Mouse (Mus musculus) left cerebral cortex, postnatal 10 days (tissue): ENCODE data around the gene Inpp5e. TPM values are rescaled to one million over a fixed set of nuclear protein-coding genes. Genes with fewer than 3 reads are reported as not detected.
A peak's percentile ranks its signal among the peaks of the same experiment; 100 is the strongest.
"Not testable (repeated sequence)": the region's sequence is repeated elsewhere in the genome, so short reads cannot be mapped to it uniquely, and the experiment has no call there.

Source experiments
- DNase-seq, 2 experiments: peaks; one replicate each; pipeline ENCODE4 v3.0.0; 2021 to 2022; ENCODE audit warnings: low spot score in 2 of 2, mixed read lengths in 1 of 2; ENCODE audit errors: extremely low spot score in 1 of 2
- intact Hi-C: fragments of 180-260 bp; cut with DNase I; formaldehyde crosslinking; loops from one replicate; pipeline ENCODE4 v1.15.1; 2025
- total RNA-seq, 2 experiments: library from RNA; stranded (reverse); gene quantifications; 2 replicates each; pipeline ENCODE4 v1.2.3; 2021

Inpp5e gene
- total RNA-seq, 2 experiments from 2014 or later: 17.3 to 19.6 TPM

DNA sequence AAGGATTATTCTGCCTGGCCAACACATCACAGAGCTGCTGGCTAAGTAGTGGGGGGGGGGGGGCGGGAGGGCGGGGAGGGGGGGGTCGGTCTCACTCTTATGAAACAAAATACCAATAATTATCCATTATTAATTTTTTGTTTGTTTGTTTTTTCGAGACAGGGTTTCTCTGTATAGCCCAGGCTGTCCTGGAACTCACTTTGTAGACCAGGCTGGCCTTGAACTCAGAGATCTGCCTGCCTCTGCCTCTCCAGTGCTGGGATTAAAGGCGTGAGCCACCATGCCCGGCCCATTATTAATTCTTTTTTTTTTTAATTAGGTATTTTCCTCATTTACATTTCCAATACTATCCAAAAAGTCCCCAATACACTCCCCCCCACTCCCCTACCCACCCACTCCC lies 28.1 kb downstream of the Inpp5e start:
- DNase-seq: not testable (repeated sequence)
- intact Hi-C loops: loop anchor here (10.0 kb wide), 1 partner anchor 226 kb away; no protein-coding TSS in a partner anchor

DNA sequence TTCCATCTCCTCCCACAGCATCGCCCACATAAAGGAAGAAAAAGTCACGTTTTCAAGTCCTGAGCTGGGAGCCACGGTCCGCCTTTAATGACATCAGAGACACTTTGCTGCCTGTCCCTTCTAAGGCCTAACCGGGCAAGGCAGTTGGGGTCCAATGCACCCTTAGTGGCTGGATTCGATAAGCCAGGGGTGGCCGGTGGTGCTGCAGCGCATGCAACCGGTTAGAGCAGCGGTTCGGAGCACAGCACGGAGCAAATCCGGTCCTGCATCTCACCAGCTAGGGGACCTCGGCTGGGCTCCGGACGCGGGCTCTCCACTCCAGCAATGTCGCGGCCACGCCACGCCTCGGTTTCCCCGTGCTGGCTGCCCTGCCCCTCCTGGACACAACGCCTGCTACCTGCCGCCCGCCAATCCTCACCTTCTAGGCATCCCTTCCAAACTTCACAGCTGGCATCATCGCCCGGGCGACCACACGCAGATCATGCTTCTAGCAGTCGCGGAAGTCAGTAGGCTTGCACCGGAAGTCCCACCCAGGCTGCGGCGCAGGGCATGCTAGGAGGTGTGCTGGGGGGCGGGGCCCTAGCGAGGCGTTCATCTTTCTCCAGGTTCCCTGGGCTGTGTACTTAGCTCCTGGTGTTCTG lies 28.8 kb downstream of the Inpp5e start, which contains the start of gene Snapc4:
Gene Snapc4 (minus strand): TSS at position 523 of the 641 bp plus-strand sequence.
- peak; percentile 77 to 91 for DNase-seq
- intact Hi-C loops: loop anchor here (10.0 kb wide), 1 partner anchor 225 kb away; no protein-coding TSS in a partner anchor

- intact Hi-C loops: loop anchor here (5.0 kb wide), 1 partner anchor 55 kb away; no protein-coding TSS in a partner anchor
- no peak for DNase-seq
Observed at GRCm38 (mm10) chr2:26372396-26372795, 36.6 kb downstream of the Inpp5e start.

- DNase-seq: no peak
- intact Hi-C loops: no loop called here
Observed at GRCm38 (mm10) chr2:26368572-26368971, 40.4 kb downstream of the Inpp5e start.

GRCm38 (mm10) chr2:26367911-26368310 lies 41.1 kb downstream of the Inpp5e start:
- intact Hi-C loops: no loop called here
- no peak for DNase-seq

- peak in 1 of 2 experiments; percentile 87 for DNase-seq
Observed at GRCm38 (mm10) chr2:26364738-26365465, 44.1 kb downstream of the Inpp5e start.

DNA sequence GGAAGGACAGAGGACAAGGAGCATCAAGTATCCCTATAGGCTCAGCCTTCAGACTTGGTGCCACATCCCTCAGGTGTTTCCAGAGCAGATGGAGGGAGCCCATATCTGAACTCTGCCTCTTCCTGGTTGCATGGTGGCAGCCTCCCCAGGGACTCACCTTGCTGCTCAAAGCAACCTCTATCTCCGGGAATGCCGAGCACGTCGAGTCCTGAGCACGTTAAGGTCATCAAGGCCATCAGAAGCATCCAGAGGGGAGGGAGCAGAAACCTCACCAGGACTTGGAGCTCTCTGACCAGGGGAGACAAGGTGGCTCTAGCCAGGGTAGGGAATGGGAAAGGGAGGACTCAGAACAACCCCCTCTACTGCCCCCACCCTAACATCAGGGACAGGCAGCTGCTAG lies 45.5 kb downstream of the Inpp5e start:
- intact Hi-C loops: no loop called here

More at GRCm38 (mm10) chr2:26364738-26365465, 44.1 kb downstream of the Inpp5e start:
- intact Hi-C loops: no loop called here

DNA sequence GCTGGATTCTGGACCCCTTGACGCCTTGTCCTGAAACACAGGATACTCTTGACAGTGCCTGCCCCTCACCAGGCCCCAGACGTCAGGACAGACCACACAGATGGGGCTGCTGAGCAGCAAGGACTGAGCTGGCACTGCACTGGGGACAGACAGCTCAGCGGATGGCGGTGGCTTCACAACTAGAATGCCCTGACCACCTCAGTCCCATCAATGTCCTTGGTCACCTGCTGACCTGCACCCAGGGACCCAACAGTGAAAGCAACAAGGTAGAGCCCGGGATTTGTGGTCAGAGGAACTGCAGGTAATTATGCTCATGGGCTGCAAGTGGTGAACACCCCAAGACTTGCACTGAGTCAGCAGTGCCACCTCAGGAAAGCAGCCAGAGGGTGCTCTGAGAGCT lies 46.0 kb downstream of the Inpp5e start:
- intact Hi-C loops: no loop called here
- DNase-seq: no peak

More for the DNA sequence above, 45.5 kb downstream of the Inpp5e start:
- no peak for DNase-seq

DNA sequence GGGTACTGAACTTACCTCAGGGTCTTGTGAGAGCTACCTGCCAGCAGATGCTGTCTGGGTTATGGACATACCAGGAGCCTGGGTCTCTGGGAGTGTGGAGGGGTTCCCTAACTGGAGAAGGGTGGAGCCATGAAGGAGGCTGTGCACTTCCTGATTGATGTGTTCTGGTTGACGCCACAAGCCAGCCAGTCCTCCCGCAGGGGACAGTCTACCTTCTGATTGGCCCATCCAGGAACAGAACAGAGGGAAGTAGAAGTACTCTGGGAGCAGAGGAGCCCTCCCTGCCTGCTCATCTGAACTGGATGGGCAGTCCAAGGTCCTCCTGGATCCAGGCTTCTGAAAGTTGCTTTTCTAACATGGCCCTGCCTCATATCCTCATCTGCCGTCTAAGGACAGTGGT lies 48.2 kb downstream of the Inpp5e start, which contains the start of gene Card9:
Gene Card9 (minus strand): TSS at position 147 of the 400 bp plus-strand sequence.
- DNase-seq: no peak
- intact Hi-C loops: no loop called here

GRCm38 (mm10) chr2:26359983-26360382 lies 49.0 kb downstream of the Inpp5e start:
- DNase-seq: peak in 1 of 2 experiments; percentile 51
- intact Hi-C loops: no loop called here

GRCm38 (mm10) chr2:26358667-26359320 lies 50.2 kb downstream of the Inpp5e start:
- intact Hi-C loops: no loop called here
- DNase-seq: peak in 1 of 2 experiments; percentile 51

DNA sequence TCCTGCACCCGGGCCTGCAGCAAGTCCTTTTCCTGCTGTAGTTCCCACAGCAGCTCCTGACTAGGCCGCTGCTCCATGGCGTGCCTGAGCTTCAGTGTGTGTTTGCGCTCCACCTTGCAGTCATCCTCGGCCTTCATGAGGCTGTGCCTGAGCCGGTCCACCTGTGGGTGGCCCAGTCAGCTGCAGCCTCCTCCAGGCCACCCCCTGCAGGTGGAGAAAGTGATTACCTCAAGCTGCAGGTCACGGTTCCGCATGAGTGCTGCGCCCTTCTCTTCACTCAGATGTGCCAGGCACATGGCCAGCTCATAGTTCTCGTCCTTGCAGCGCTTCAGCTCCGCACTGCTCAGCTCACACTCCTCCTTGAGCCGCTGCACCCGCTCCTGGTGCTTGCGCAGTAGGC lies 51.5 kb downstream of the Inpp5e start:
- DNase-seq: peak in 1 of 2 experiments; percentile 42
- intact Hi-C loops: no loop called here

GRCm38 (mm10) chr2:26356678-26357077 lies 52.3 kb downstream of the Inpp5e start:
- intact Hi-C loops: no loop called here
- DNase-seq: no peak

GRCm38 (mm10) chr2:26356231-26356630 lies 52.8 kb downstream of the Inpp5e start:
- intact Hi-C loops: no loop called here
- no peak for DNase-seq

DNA sequence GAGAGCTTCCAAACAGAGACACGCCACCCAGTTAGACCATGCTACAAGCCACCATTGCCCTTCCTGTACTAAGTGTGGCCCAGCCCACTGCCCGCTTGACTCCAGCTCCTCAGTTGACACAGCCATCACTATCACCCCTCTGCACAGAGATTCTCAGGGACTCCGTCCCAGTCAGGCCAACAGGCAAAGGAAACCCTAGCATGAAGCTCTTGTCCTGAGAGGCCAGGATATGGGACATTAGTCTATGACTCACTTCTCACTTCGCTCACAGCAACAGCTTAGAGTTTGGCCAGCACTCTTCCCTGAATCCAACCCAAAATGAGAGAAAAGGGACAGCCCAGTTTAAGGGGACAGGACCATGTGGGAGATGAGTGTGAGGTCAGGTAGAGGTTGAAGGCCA lies 54.6 kb downstream of the Inpp5e start:
- intact Hi-C loops: no loop called here
- DNase-seq: no peak

GRCm38 (mm10) chr2:26353066-26353980 lies 55.7 kb downstream of the Inpp5e start:
- intact Hi-C loops: no loop called here
- DNase-seq: no peak

DNA sequence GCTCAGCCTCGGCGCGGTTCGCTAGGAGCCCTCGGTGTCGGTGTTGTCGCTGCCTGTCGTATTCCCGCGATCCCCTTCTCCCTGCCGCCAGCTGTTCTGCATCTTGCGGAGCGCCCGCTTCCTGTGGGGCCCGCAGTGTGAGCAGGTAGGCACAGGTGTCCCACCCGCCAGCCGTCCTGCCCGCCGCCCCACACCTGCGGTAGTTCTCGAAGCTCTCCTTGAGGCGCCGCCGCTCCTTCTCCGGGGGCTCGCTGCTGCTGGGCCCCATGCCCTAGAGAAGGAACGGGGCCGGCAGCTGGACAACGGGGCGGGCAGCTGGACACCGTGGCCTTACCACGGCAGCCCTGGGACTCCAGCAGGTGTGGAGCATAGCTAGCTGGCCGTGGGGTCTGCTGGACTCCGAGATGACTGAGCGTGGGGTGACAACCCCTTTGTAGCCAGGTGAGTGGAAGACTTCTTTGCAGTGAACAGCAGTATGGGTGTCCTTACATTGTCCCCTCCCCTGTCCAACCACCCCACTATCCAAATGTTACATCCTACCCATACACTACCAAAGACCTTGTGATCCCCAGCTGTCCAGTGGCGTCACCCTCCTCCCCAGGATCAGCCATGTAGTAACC lies 56.6 kb downstream of the Inpp5e start:
- intact Hi-C loops: no loop called here
- DNase-seq: peak in 1 of 2 experiments; percentile 69
